Mouse (Mus musculus) cerebral cortex, adult 2 months (tissue): ENCODE measurements around the gene P2ry6.

Source experiments
- WGBS: fragments of 180-500 bp; shearing (Covaris S2); methylation state at CpG from one replicate; pipeline ENCODE4 v1.1.7; 2018; 5-methylcytosine and 5-hydroxymethylcytosine counted together

The P2ry6 gene

DNA sequence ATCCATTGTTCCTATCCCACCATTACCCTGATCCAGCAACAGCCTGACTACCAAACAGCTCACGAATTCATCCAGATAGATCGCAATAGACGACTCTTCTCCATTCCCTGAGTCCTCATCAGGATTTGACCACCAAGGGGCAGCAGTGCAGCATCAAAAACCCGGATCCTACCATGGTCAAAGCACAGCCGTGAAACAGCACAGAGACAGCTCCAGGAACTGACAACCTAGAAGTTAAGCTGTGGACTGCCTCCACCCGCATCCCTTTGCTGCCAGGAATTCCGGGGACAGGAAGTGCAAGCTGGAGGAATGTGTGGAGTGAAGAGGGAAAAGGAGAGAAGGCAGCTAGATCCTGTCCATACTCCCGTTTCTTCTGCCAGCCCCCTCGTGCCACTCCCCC, 13.6 kb upstream of the P2ry6 start:
- 19% methylated on average over 9 of the region's 9 CpGs for WGBS

DNA sequence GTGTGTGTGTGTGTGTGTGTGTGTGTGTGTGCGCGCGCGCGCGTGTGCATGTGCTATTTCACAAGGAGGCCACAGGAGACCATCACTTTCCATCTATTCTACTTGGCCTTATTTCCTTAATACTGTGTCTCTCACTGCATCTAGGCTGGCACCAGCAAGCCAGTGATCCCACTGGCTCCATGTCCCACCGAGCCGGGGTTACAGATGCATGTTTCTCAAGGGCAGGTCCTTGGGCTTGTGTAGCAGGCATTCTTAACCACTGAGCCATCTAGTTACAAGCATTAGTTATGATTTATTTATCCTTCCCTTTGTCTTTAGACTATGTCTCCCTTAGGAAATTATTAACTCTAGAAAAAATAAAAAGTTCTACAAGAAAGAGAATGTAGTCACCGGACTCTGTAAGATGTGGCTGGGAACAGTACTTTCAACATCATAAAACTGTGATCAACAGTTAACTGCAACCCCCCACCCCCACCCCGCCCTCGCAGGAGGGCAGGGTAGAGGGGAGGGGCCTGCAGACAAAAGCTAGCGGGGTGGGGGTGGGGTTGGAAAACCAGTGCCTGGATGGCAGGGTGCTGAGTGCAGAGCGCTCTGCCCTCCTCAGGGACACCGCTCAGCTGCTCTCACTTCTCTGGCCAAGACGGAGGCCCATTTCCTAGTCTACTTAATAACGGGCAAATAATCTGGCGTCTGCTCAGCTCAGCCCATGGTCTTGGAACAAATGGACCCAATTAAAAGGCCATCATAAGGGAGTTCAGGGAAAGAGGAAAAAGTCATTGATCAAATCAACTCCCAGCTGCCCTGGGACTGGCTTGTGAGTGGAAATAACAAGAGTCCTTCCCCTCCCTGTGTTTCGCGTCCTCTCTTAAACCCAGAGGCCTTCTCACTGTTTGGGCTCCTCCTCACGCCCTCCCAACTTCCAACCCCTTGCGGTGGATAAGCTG, 10.3 kb upstream of the P2ry6 start:
- WGBS = 70% methylated on average over 21 of the region's 21 CpGs

GRCm38 (mm10) chr7:100979175-100979574, 4.7 kb upstream of the P2ry6 start:
- 43% methylated on average over 2 of the region's 2 CpGs for WGBS

GRCm38 (mm10) chr7:100978171-100978570, 3.7 kb upstream of the P2ry6 start:
- 86% methylated on average over 5 of the region's 5 CpGs for WGBS

DNA sequence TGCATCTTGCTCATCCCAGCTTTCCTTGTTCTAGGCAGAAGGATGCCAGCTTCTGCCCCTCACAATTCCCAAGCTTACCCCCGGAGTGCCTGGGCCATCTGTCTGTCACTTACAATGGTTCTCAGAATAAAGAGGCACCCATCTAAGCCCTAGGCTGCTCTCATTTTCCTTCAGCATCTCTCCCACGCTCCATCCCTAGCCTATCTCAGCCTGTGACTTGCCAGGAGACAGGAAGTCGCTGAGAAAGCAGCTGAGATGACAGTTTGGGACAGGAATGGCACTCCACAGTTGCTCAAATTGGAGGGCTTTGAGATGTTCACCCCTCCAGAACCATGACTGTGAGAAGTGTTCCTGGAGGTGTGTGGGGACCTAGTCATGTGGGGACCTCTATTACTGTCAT, 1.6 kb downstream of the P2ry6 start:
- 52% methylated on average over 3 of the region's 3 CpGs for WGBS

DNA sequence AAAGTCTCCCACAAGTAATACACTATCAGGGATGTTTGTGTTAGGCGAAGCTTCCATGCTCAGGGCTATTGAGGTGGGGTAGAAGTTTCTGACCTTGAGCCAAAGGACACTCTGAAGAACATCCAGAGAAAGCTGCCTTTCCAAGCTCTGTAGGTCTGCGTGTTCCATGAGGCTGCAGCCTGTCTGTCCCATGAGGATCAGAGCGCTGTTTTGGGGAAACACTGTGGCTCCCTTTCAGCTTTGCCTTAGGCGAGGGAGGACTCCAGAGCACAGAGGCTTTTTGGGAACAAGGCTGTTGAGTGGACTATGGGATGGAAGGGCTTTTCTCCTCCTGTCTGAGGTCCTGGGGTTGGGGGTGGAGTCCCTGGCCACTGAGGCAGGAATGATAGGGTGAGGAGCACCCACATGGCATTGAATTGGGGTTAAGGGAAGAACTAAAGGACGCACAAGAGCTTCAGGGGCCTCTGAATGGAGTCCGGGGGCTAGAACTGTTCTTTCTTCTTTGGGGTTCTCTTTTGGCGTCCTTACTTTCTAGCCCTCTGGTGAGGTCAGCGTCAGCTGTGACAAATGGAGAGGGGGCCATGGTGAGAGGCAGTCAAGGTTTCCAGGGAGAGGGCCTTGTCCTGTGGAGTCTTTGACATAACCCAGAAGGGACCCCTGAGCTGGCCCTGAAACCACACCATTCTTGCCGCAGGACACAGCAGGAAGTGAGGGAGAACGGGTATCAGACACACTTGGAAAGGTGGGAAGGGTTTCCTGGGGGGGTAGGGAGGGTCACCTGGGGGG, 5.4 kb downstream of the P2ry6 start:
- 90% methylated on average over 10 of the region's 10 CpGs for WGBS

- 94% methylated on average over 6 of the region's 6 CpGs for WGBS
Observed at GRCm38 (mm10) chr7:100968376-100968775, 6.1 kb downstream of the P2ry6 start.

- 89% methylated on average over 9 of the region's 9 CpGs for WGBS
Observed at GRCm38 (mm10) chr7:100967850-100968249, 6.6 kb downstream of the P2ry6 start.

- WGBS = 90% methylated on average over 7 of the region's 7 CpGs
Observed at GRCm38 (mm10) chr7:100966014-100966413, 8.4 kb downstream of the P2ry6 start.

- 42% methylated on average over 4 of the region's 4 CpGs for WGBS
Observed at GRCm38 (mm10) chr7:100965079-100965478, 9.4 kb downstream of the P2ry6 start.

DNA sequence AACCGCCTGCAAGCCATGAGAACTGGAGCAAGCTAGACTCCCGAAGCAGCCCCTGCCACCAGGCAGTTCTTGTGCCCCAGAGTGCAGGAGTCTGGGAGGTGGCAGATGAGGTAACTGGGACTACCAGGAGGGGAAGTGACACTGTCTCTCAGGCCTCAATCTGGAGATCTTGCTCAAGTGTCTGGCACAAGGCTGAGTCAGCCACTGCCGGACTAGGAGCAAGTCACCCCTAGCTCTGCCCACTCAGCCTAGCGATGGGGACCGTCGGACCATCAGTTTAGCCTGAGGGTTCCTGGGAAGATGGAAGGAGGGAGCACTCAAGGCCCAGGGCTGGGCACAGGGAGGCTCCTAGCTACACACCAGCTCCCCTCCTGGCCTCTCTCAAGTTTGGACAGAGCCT, 10.2 kb downstream of the P2ry6 start:
- WGBS = 93% methylated on average over 6 of the region's 6 CpGs

DNA sequence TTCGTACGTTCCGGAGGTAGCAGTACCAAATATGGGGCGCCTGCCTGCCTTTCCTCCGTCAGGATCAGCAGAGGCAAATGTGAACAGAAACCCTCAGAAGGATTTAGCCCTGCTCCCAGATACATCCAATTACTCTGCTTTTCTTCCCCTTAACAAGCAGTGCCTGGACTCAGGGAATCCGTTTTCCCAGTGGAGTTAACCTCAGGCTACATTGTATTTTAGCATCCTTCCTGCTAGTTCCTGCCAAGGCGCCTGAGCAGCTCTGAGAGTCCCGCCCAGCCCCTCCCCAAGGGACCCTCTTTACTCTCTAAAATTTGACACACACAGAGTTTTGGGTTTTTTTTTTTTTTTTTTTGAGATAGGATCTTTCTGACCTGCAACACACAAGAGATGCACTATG, 11.1 kb downstream of the P2ry6 start:
- 82% methylated on average over 8 of the region's 8 CpGs for WGBS

DNA sequence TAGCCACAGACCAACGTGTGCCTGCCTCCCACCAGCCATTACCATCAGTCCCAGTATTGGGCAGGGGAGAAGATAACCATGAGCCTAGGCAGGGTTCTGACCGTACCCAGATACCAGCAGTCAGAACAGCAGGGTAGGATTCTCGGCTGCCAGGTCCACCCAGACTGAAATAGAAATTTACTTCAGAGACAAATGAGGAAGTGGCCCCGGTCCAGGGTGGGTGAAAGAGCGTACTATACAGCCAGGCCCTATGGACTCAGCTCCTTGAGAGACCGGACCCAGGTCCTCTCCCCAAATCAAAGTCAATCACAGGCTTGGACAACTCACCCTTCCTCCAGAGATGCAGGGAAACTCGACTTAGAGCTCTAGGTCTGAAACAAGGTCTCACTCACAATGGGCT, 13.3 kb downstream of the P2ry6 start:
- WGBS = 78% methylated on average over 7 of the region's 7 CpGs

- WGBS = 69% methylated on average over 2 of the region's 2 CpGs
Observed at GRCm38 (mm10) chr7:100960462-100960861, 14.0 kb downstream of the P2ry6 start.

- WGBS = 96% methylated on average over 2 of the region's 2 CpGs
Observed at GRCm38 (mm10) chr7:100958426-100958825, 16.0 kb downstream of the P2ry6 start.

DNA sequence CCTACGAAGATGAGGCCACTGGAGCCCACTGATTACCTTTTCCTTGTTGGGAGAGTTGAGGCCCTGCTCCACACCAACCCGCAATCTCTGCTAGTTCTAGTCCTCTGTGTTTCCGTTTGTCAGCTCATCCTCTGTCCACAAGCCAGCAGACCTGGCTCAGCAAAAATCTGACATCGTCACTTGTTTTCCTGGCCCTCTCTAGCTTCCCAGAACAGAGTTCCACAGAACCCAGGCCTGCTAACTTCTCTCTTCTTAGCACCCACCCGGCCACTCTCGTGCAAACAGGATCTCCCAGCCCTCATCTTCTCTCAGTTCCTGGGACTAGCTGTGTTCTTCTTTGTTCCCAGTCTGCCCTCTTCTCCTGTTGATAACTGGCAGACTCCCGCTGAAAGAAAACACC, 21.8 kb downstream of the P2ry6 start:
- 94% methylated on average over 7 of the region's 7 CpGs for WGBS

- 49% methylated on average over 2 of the region's 2 CpGs for WGBS
Observed at GRCm38 (mm10) chr7:100951903-100952302, 22.5 kb downstream of the P2ry6 start.

- 68% methylated on average over 12 of the region's 12 CpGs for WGBS
Observed at GRCm38 (mm10) chr7:100950481-100951010, 23.9 kb downstream of the P2ry6 start.

DNA sequence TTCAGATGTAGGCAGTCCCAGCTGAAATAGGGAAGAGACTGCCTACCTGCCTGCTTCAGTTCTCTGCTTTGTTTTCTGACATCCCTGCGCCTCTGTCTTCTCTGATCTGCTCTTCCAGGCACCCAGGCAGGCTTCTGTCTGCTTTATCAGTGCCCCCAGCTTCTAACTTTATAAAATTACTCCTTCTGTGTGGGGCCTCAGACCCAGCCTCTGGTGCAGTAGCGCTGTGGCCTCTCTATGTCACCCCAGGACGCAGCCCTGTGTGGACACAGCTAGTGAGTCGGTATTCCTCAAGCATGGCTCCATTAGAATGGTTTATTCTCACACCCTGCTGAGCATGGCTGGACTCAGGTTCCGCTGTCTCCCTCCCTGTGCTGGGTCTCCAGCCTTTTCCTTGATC, 24.4 kb downstream of the P2ry6 start:
- 85% methylated on average over 5 of the region's 5 CpGs for WGBS

GRCm38 (mm10) chr7:100944738-100945137, 29.7 kb downstream of the P2ry6 start:
- WGBS = 86% methylated on average over 5 of the region's 5 CpGs

GRCm38 (mm10) chr7:100944306-100944705, 30.1 kb downstream of the P2ry6 start:
- WGBS = 71% methylated on average over 2 of the region's 2 CpGs

DNA sequence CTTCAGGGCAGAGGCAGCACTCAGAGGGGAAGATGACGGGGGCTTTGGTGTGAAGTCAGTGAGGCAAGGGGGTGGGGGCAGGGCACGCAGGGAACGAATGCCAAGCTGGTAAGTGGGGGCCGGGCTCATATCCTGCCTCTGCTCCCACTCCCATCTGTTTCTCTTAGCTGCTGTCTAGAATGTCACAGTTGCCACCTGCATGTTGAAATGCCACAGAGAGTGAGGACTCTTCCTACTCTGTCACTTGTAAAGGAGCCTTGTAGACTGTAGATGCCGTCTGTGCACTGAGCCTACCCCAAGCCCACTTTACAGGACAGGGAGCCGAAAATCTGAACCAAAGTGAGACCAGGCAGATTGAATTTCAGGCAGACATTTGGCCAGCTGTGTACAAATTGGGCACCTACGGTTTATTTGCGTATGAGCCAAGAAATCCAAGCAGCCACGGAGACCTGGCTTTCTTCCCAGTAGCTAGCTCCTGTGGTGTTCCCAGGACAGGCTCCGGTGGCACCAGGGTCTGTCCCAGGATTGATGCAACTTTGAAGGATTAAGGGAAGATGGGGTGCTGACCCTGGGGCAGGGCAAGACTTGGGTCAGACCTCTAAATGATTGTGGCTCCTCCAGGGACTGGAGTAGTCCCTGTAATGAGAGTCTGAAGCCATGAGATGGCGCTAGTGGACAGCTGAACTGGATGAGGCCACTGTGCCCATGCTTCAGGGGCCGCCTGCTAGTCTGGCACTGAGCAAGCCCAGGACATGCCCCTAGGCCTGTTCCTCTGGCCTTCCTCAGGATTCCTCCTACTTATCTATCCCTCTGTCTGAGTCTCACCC, 31.4 kb downstream of the P2ry6 start:
- WGBS = 12% methylated on average over 12 of the region's 12 CpGs
